In the genomic region with DNA sequence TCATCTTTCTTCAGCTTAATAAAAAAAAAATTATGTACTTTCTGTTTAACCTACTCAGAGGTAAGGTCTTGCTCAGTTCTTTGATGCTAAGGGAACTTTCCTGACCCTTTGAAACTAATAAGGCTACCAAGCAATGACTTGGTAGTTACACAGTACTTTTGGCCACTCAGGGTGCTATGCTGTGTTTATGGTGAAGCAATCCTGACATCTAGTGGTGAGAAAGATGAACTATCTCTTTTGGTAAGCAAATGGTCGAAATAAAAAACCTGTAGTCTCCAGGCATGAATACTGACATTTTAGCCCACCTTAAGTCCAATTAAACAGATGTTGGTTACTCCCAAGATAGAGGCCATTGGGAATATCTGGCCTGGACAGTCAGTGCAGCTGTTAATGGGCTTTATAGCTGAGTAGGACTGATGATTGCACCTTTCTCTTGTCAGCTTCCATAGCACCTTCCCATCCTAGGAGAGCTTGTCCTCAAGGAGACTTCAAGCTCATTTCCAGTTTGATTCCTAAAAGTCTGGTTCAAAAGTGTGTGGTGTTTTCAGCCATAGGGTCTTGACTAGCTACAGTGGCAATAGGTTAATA, we compare ENCODE assay signal across 8 mouse cellular contexts.
DNase-seq lines count a peak whose midpoint lies in the region; ATAC-seq lines count a peak whose summit lies in the region.

No protein-coding gene starts in this region.

- H3K36me3 ChIP-seq in forebrain, embryonic 11.5 days (ENCODE audit: control insufficient read depth, insufficient read depth, low read length), result no peaks in the 10 kb centered on the region
- no peaks in the 10 kb centered on the region for H3K36me3 ChIP-seq in forebrain, embryonic 10.5 days (replicated peaks)
- H3K36me3 ChIP-seq in midbrain, embryonic 11.5 days (ENCODE audit: control insufficient read depth, insufficient read depth, low read length), result no peaks in the 10 kb centered on the region
- no peaks in the 10 kb centered on the region for H3K36me3 ChIP-seq in midbrain, embryonic 10.5 days
- H3K36me3 ChIP-seq in forebrain, embryonic 15.5 days, result no peaks in the 10 kb centered on the region

- no peaks in the 10 kb centered on the region for H3K27me3 ChIP-seq in forebrain, embryonic 11.5 days (ENCODE audit: control insufficient read depth, insufficient read depth, low read length)
- H3K27me3 ChIP-seq in forebrain, embryonic 10.5 days (ENCODE audit: poor library complexity, severe bottlenecking), result no peaks in the 10 kb centered on the region
- H3K27me3 ChIP-seq in midbrain, embryonic 11.5 days (ENCODE audit: control insufficient read depth, insufficient read depth, low read length), result no peaks in the 10 kb centered on the region
- no peaks in the 10 kb centered on the region for H3K27me3 ChIP-seq in midbrain, embryonic 10.5 days (ENCODE audit: low read depth, poor library complexity, severe bottlenecking)
- H3K27me3 ChIP-seq in forebrain, embryonic 15.5 days, result no peaks in the 10 kb centered on the region

- no peak overlapping the region for H3K27ac ChIP-seq in forebrain, embryonic 11.5 days (ENCODE audit: low read depth, low read length)
- no peak overlapping the region for H3K27ac ChIP-seq in forebrain, embryonic 10.5 days
- H3K27ac ChIP-seq in midbrain, embryonic 11.5 days (ENCODE audit: low read depth, low read length), result no peak overlapping the region
- H3K27ac ChIP-seq in midbrain, embryonic 10.5 days (replicated peaks), result no peak overlapping the region
- H3K27ac ChIP-seq in forebrain, embryonic 15.5 days (replicated peaks), result no peak overlapping the region

- H3K9ac ChIP-seq in forebrain, embryonic 11.5 days (ENCODE audit: low read length), result no peak overlapping the region
- H3K9ac ChIP-seq in midbrain, embryonic 11.5 days (ENCODE audit: low read length), result no peak overlapping the region
- H3K9ac ChIP-seq in forebrain, embryonic 15.5 days (replicated peaks), result no peak overlapping the region

- WGBS in forebrain, embryonic 11.5 days, result 21% methylated on average over 1 of the region's 1 CpGs
- WGBS in forebrain, embryonic 10.5 days, result 0% methylated on average over 1 of the region's 1 CpGs
- 11% methylated on average over 1 of the region's 1 CpGs for WGBS in midbrain, embryonic 11.5 days
- 7% methylated on average over 1 of the region's 1 CpGs for WGBS in midbrain, embryonic 10.5 days
- WGBS in forebrain, embryonic 15.5 days, result 2% methylated on average over 1 of the region's 1 CpGs

- H3K9me3 ChIP-seq in forebrain, embryonic 11.5 days (ENCODE audit: control insufficient read depth, low read length), result no peaks in the 10 kb centered on the region
- no peaks in the 10 kb centered on the region for H3K9me3 ChIP-seq in forebrain, embryonic 10.5 days
- no peaks in the 10 kb centered on the region for H3K9me3 ChIP-seq in midbrain, embryonic 11.5 days (ENCODE audit: control insufficient read depth, low read length)
- no peaks in the 10 kb centered on the region for H3K9me3 ChIP-seq in midbrain, embryonic 10.5 days (replicated peaks)
- H3K9me3 ChIP-seq in forebrain, embryonic 15.5 days, result no peaks in the 10 kb centered on the region

- no peak overlapping the region for H3K4me3 ChIP-seq in forebrain, embryonic 11.5 days (ENCODE audit: low read depth, low read length)
- no peak overlapping the region for H3K4me3 ChIP-seq in forebrain, embryonic 10.5 days
- H3K4me3 ChIP-seq in midbrain, embryonic 11.5 days (ENCODE audit: low read depth, low read length), result no peak overlapping the region
- H3K4me3 ChIP-seq in midbrain, embryonic 10.5 days, result no peak overlapping the region
- no peak overlapping the region for H3K4me3 ChIP-seq in forebrain, embryonic 15.5 days

- H3K4me2 ChIP-seq in forebrain, embryonic 11.5 days (ENCODE audit: low read depth, low read length, severe bottlenecking), result no peak overlapping the region
- H3K4me2 ChIP-seq in midbrain, embryonic 11.5 days, result no peak overlapping the region
- H3K4me2 ChIP-seq in forebrain, embryonic 15.5 days (replicated peaks), result no peak overlapping the region

- no peaks in the 10 kb centered on the region for H3K4me1 ChIP-seq in forebrain, embryonic 11.5 days (replicated peaks; ENCODE audit: control insufficient read depth, insufficient read depth, low read length)
- peaks cover 8% of the 10 kb centered on the region for H3K4me1 ChIP-seq in forebrain, embryonic 10.5 days
- no peaks in the 10 kb centered on the region for H3K4me1 ChIP-seq in midbrain, embryonic 11.5 days (ENCODE audit: control insufficient read depth, insufficient read depth, low read length)
- H3K4me1 ChIP-seq in midbrain, embryonic 10.5 days, result peaks cover 10% of the 10 kb centered on the region; the same call in 1 of the 2 replicates
- H3K4me1 ChIP-seq in forebrain, embryonic 15.5 days, result 0 out of 2 replicates have a peak, but pooled peaks cover 5% of the 10 kb centered on the region

- ATAC-seq in forebrain, embryonic 11.5 days (replicated peaks; ENCODE audit: low FRiP score), result peak; percentile 87
- ATAC-seq in midbrain, embryonic 11.5 days (ENCODE audit: low FRiP score), result peak; percentile 83
- peak; percentile 89 for ATAC-seq in forebrain, embryonic 15.5 days (replicated peaks)

- DNase-seq in forebrain, embryonic 11.5 days (ENCODE audit: low spot score), result no peak
- DNase-seq in forebrain, embryonic 10.5 days (ENCODE audit: extremely low spot score, low spot score), result no peak
- peak; percentile 92 for DNase-seq in midbrain, embryonic 11.5 days (ENCODE audit: low spot score, missing footprints)
- DNase-seq in midbrain, embryonic 10.5 days (ENCODE audit: low spot score), result no peak
- peak; percentile 17 for DNase-seq in lung, postnatal 10 days
- peak; percentile 10 for DNase-seq in yolk sac, embryonic 10.5 days (ENCODE audit: low spot score)
- no peak for DNase-seq in thymus, postnatal 25 days

Comparison
In these comparisons a context has a peak if more than half of its experiments do, and no peak if none do; other contexts are left out.
1. DNase-seq: peak in midbrain, embryonic 11.5 days (single experiment), lung, postnatal 10 days (single experiment) and yolk sac, embryonic 10.5 days (single experiment); none in forebrain, embryonic 11.5 days (single experiment), forebrain, embryonic 10.5 days (single experiment), midbrain, embryonic 10.5 days (single experiment) and thymus, postnatal 25 days (single experiment).
2. Peak in every context shown above with its lines, with median percentiles within 50 percentile points of each other: ATAC-seq.